Mouse (Mus musculus) MEL (cell line): ENCODE data around the gene Hoxd13.

ENCODE experiments used
- CHD1 ChIP-seq: IDR thresholded peaks from 2 replicates; pipeline ENCODE4 v1.6.1; 2012; ENCODE audit warnings: low read depth, mild to moderate bottlenecking, inconsistent platforms, low read length, improper control_type of control experiment
- CTCF ChIP-seq, 3 experiments: IDR thresholded peaks in 2 of 3; conservative IDR thresholded peaks in 1 of 3; 2 replicates each; pipeline ENCODE4 v1.5.1; 2011 to 2012; ENCODE audit warnings: low read length in 3 of 3, low read depth in 2 of 3, mild to moderate bottlenecking in 2 of 3, improper control_type of control experiment in 1 of 3, inconsistent platforms in 1 of 3, mixed read lengths in 1 of 3, moderate library complexity in 1 of 3; ENCODE audit not compliant: control insufficient read depth in 1 of 3, insufficient read depth in 1 of 3, poor library complexity in 1 of 3, severe bottlenecking in 1 of 3
- POLR2AphosphoS5 ChIP-seq: IDR thresholded peaks from 2 replicates; pipeline ENCODE4 v1.6.1; 2012; ENCODE audit warnings: low read depth, borderline replicate concordance, mild to moderate bottlenecking, inconsistent platforms, low read length, moderate library complexity, mixed read lengths
- ZC3H11A ChIP-seq: IDR thresholded peaks from 2 replicates; pipeline ENCODE4 v1.6.1; 2012; ENCODE audit warnings: low read depth, mild to moderate bottlenecking, inconsistent platforms, low read length, improper control_type of control experiment

DNA sequence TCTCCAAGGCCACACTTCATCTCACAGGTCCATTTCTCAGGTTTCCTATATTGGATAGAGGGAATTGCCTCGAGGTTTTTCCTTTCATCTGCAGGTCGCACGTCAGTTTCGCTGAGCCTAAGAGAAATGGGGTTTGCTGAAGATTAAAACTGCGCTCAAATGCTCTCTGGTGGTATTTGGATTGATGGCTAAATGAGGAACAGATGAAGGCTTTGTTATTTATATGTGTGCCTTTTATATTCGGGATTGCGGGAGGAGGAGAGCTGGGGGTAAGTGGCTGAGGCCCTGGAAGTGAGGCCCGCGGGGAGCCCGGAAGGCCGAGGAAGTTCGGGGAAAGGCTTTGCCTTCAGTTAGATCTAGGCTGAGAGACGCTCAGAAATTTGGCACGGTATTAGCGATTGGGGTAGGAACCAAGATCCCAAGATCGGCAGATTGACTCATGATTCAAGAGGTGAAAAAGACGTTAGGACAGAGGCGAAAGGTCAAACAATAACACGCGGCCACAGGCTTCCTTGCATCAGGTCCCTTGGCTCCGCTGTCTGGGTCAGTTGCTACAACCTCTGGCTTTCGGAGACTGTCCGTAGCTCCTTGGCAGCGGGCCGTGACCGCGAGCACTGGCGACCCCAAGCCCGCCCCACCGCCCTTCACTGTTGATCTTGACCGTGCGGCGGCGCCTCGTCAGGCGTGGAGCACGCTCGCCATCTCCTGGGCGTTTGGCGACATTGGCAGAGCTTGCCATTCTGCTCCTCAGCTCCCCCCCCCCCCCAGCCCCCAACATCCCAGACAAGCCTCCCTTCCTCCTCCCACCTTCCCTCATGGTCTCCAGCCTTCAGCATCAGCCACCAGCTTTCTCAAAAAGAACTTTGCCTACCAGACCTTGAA lies 4.6 kb downstream of the Hoxd13 start:
- no peak for TF ChIP-seq CHD1
- peak; percentile 67 for TF ChIP-seq ZC3H11A
- TF ChIP-seq POLR2AphosphoS5: no peak
- TF ChIP-seq CTCF (IDR thresholded peaks at IDR 0.05 in 2 of 3, conservative IDR thresholded peaks at IDR 0.05 in 1 of 3; ENCODE audit: control insufficient read depth in 1 of 3, insufficient read depth in 1 of 3, low read depth in 2 of 3, low read length in 3 of 3, poor library complexity in 1 of 3, severe bottlenecking in 1 of 3): peak in 2 of 3 experiments; percentile 70 to 96; a peak in 5 of 6 replicates
